Mouse (Mus musculus): ENCODE data around the gene Ost4.

The Ost4 gene

DNA sequence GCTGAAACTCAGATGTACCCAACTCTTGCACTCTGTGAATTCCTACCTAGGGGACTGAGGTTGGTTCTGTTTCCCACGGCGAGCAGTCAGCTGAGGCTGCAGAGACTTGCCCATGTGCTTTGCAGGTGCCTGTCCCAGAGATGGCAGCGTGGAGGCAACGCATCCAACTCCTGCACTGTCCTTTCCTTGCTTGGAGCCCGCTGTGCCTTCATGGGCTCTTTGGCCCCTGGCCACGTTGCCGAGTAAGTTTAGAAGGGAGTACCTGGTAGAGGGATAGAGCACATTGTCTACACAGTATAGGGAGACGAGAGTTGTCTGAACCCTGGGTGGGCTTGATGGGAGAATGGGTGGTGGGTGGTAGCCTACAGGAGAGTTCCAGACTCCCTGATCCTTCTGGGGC is 17.0 kb upstream of the Ost4 start:
- DNase-seq (ENCODE audit: low read depth, low spot score) = no peak

DNA sequence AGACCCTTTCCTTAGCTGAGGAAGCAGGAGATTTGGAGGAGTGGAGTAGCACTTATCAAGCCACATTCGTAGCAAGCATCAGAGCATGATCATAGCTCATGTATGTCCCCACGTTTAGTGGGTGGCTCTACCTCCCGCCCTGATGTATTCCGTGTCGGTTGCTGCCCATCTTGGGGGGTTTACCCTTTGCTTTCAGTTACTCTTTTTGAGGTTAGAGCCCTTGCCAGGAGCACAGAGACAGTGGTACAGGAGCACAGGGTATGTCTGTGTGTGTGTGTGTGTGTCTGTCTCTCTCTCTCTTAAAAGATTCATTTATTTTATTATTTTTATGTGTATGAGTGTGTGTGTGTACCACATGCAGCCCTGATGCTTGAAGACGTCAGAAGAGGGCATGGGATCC is 15.5 kb upstream of the Ost4 start:
- no peak for DNase-seq (ENCODE audit: low read depth, low spot score)

DNA sequence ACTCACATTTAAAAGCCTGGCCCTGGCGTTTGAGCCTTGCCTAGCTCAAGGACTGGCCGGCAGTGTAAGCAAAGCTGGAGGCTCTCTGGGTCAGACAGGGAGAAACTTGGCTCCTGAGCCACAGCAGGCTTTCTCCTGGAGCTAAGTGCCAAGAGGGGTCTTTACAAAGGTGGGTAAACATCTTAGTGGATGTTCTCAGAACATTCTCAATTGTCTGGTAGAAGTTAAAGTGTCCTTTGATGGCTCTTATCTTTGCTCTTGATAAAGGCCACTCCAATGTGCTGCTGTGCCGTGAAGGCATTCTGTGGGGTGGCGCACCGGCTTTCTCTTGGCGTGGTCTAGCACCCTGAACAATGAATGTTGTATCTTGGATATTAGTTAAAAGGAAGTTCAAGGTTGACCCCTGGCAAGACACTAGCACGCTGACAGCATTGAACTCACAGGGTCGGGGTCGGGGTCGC is 15.0 kb upstream of the Ost4 start:
- DNase-seq (ENCODE audit: low read depth, low spot score) = no peak

DNA sequence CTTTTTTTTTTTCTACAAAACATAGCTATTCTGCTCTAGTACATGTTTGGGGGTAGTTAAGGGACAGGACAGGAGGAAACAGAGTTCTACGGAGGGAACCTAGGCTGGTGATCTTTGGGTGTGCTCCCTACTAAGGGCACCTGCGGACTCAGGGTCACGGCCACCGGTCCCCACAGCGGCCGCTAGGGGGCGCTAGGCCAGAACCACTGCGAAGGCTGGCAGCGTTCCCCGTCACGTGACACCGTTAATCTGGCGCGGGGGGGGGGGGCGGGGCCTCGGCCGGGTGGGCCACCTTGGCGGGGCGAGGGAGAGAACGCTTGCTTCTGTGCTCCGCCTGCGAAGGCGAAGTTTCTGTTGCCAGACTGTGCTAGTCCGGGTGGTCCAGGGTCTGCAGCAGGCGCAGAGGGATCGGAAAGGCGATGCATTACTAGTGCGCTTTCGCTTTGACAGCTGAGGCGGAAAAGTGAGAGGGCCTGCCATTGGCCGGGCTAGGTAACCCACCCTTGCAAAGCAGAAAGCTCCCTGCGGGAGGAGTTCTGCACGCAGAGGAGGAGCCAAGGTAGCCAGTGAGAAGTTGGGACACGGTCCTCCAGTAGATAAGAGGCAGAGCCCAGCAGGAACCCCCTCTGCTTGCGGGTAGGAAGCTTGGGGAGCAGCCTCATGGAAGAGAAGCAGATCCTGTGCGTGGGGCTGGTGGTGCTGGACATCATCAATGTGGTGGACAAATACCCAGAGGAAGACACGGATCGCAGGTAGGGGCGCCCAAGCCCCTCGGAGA is 13.9 kb upstream of the Ost4 start, which contains the start of gene Khk:
Gene Khk (plus strand): TSS at position 176 of the 778 bp plus-strand sequence.
- DNase-seq (ENCODE audit: low read depth, low spot score) = peak; percentile 94

DNA sequence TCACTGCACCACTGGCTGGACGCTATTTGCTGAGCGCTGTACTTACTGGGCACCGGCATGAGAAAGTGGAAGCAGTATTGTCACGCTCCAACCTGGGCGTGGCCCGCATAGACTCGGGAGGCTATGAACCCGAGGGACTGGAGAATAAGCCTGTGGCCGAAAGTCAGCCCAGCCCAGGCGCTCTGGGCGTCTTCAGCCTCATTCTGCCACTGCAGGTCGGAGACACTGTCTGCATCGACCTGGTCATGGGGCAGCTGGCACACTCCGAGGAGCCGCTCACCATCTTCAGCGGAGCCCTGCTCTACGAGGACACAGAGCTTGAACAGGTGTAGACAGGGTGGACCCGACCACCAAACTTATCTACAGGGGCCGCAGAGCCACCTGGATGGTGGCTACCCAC is 13.0 kb upstream of the Ost4 start:
- DNase-seq (ENCODE audit: low read depth, low spot score) = no peak

DNA sequence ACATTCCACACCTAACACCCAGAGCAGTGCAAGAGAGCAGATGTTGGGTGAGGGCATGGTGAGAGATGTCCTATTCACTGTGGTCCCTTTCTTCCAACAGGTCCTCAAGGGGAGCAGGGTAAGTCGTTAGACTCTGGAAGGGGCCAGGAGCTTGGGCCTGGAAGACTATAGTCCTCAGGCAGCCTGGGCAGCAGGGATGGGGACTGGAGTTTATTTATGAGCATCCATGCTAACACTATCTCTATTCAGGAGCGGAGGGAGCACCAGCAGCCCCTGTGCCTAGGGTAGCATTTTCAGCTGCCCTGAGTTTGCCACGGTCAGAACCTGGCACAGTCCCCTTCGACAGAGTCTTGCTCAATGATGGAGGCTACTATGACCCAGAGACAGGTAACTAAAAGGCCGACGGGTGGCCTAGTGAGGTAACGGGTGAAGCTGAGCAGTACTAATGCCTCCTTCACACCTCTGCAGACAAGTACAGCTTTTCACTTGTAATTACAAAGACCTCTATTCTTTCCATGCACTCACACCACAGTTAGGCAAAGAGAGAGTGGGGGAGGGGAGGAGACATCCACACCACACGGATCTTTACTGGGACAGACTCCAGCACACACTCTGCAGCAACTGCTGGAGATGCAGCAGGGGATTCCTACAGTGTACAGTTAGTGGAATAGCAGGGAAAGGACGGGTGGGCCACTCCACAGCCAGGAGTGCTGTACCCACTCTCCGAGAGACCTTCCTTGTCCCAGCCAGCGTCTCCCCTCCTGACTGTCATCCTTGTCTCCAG is 12.4 kb upstream of the Ost4 start:
- DNase-seq (ENCODE audit: low read depth, low spot score) = peak; percentile 49

DNA sequence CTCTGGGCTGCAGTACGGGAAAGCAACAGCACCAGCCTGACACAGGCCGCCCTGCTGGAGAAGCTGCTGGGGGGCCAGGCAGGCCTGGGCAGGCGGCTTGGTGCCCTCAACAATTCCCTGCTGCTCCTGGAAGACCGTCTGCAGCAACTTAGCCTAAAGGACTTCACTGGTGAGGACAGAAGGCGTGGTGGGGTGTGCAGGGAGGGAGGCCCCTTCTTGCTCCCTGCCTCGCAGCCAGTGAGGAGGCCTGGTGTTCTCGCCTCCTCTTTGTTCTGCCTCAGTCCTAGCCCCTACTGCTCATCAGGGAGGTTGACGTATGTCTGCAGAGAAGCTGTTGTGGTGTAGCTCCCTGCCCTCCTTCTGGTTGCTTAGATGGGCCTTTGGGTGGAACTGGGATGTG is 11.1 kb upstream of the Ost4 start:
- DNase-seq (ENCODE audit: low read depth, low spot score) = no peak

DNA sequence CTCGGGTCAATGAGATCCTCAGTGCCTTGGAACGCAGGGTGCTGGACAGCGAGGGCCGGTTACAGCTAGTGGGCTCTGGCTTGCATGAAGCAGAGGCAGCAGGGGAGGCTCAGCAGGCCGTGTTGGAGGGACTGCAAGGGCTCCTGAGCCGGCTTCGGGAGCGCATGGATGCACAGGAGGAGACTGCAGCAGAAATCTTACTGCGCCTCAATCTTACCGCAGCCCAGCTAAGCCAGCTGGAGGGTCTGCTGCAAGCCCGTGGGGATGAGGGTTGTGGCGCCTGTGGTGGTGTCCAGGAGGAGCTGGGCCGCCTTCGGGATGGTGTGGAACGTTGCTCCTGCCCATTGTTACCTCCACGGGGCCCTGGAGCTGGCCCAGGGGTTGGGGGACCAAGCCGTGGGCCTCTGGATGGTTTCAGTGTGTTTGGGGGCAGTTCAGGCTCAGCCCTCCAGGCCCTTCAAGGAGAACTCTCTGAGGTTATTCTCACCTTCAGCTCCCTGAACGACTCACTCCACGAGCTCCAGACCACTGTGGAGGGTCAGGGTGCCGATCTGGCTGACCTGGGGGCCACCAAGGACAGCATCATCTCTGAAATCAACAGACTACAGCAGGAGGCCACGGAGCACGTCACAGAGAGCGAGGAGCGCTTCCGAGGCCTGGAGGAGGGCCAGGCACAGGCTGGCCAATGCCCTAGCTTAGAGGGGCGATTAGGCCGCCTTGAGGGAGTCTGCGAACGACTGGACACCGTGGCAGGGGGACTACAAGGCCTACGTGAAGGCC is 10.5 kb upstream of the Ost4 start:
- no peak for DNase-seq (ENCODE audit: low read depth, low spot score)

DNA sequence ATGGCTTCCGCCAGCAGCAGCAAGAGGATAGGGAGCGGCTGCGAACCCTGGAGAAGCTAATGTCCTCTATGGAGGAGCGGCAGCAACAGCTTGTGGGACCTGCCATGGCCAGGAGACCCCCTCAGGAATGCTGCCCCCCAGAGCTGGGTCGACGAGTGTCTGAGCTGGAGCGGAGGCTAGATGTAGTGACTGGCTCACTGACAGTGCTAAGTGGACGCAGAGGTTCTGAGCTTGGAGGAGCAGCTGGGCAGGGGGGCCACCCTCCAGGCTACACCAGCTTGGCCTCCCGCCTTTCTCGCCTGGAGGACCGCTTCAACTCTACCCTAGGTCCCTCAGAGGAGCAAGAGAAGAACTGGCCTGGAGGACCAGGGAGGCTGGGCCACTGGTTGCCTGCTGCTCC is 9.8 kb upstream of the Ost4 start:
- DNase-seq (ENCODE audit: low read depth, low spot score) = no peak

DNA sequence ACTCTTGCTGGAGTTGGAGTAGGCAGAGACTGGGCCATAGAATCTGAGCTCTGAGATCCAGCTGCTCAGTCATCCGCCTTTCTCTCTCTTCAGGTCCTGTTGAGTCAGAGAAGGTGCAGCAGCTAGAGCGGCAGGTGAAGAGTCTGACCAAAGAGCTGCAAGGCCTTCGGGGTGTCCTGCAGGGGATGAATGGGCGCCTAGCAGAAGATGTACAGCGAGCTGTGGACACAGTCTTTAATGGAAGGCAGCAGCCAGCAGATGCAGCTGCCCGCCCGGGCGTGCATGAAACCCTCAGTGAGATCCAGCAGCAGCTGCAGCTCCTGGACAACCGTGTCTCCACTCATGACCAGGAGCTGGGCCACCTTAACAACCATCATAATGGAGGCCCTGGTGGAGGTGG is 9.3 kb upstream of the Ost4 start:
- DNase-seq (ENCODE audit: low read depth, low spot score) = no peak

DNA sequence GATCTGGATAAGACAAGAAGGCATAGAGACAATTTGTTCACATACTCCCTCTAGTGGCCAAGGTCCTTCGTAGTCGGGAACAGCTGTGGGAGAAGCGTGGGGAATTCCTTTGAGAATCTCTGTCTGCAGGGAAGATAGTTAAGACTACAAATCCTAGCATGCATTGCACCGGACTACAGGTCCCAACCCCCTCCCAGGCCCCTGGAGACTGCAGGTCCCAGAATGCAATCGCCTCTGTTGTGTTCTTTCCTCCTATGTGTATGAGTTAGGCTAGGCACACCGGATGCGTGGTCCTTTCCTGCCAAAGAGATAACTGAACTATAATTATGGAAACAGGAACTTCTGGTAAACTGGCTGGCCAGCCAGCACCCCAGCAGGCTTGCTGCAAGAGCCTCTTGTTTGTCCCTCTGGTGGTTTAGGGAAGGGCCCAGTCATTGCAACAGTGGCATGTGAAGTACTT is 8.4 kb upstream of the Ost4 start:
- peak; percentile 99 for DNase-seq (ENCODE audit: low read depth, low spot score)

DNA sequence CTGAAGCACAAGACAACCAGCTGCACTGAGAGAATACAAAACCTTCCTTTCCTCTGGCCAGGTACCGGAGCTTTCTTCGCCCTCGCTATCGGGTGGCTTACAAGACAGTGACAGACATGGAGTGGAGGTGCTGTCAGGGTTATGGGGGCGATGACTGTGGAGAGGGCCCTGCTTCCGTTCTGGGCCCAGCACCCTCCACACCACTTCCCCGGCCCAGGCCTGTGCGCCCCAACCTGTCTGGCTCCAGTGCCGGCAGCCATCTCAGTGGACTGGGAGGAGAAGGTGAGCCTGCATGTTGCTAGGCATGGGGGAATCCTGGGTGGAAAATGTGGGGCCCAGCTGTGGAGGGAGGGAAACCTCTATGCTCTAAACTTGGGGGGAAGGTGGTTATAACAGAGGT is 7.9 kb upstream of the Ost4 start:
- DNase-seq (ENCODE audit: low read depth, low spot score) = no peak

DNA sequence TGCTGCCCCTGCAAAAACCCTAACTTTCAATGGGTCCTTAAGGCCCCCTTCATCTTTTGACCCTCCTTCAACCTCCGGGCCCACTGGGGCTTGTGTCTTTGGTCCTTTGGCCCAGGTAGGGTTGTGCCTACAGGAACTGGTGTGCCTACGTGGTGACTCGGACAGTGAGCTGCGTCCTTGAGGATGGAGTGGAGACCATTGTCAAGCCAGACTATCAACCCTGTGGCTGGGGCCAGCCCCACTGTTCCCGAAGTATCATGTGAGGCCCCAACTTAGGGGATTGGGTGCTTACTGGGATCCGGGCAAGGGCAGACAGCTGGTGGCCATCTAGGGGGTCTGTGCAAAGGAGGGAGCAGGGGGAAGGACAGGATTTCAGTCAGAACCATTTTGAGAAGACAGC is 7.3 kb upstream of the Ost4 start:
- DNase-seq (ENCODE audit: low read depth, low spot score) = no peak

DNA sequence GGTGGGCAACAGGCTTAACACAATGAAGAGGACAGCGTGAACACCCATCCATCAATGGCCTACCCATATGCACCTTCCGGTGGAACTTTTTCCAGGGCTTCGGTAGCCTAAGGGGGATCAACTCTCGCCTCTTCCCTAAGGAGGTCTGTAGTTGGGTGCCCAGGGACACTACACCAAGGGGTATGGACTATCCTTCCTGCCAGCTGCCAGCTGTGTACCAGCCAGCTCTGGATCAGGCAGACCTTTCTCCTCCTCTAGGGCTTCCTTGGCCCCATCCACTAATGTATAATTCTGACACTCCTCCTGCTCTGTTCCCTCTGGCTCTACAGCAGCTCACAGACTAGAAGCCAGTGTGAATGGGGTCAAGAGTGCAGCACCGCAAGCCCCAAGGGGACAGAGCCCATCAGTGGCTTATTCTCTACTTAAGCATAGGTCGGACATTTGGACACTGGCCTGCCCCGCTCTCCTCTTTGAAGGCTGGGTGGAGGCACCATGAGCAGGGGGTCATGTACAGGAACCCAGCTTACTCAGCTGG is 6.6 kb upstream of the Ost4 start:
- DNase-seq (ENCODE audit: low read depth, low spot score) = no peak

DNA sequence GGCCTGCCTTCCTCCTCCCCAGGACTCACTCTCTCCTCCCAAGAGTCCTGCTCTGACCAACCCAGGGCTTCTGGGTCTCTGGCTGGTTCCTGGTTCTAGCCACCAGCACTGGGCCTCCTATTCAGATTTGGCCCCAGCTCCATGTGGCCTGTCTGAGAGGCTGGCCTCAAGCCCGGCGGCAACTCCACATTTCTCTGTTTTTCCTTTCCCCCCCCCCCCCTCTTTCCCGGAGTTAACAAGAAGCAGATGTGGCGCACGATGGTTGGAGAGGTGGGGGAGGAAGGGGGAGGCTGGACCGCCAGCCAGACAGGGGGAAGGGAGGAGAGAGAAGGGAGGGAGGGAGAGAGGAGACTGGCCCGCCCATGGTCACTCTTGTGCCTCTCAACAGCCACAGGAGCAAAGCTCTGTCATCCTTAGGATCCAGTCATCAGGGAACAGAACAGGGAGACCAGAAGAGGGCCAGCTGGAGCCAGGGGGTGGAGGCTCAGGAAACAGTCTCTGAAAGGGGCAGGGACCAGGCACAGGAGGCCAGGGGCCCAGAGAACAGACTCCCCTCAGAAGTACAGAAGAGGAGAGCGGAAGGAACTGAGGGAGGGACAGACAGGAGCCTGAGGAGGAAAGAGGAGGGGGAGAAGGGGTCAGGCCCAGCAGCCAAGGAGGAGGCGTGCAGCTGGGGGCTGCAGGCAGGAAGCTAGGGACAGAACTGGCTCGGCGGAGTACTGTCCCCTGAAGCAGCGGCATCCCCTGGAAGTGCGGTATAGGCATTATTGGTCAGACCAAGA is 5.7 kb upstream of the Ost4 start, which contains the start of gene Emilin1:
Gene Emilin1 (plus strand): TSS at position 343 of the 782 bp plus-strand sequence.
- no peak for DNase-seq (ENCODE audit: low read depth, low spot score)

DNA sequence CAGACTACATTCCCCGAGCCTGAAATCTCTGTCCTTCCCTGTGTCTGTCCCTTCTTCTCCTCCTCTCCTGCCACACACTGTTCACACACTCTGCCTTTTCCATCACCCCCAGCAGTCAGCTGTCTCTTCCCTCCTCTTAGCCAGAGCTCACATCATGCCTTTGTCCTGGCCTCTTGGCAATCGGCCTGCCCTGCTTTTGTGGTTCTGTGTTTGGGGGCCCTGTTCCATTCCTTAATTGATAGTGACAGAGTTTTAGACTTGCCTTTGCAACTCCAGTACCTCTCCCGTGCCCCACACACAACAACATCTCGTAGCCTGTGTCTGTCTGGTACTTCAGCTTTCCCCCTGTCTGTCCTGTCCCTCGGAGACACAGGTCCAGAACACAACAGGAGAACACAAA is 4.6 kb upstream of the Ost4 start:
- no peak for DNase-seq (ENCODE audit: low read depth, low spot score)

DNA sequence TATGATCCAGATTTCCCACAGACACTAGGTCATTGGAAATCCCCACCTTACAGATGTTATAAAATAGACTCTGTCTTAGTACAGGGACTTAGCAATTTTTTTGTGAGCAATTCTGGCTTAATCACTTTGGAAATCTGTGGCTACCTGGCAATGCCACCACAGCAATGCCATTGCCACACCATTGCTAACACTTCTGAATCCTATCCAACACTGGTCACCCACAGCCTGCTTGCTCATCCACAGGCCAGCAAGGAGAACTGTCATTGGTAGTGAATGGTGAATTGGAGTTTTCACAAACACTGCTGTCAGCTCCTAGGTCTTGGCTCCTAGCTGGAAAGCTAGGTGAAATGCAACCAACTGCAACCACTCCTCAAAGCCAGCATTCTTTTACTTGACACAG is 2.9 kb upstream of the Ost4 start:
- DNase-seq (ENCODE audit: low read depth, low spot score) = no peak

DNA sequence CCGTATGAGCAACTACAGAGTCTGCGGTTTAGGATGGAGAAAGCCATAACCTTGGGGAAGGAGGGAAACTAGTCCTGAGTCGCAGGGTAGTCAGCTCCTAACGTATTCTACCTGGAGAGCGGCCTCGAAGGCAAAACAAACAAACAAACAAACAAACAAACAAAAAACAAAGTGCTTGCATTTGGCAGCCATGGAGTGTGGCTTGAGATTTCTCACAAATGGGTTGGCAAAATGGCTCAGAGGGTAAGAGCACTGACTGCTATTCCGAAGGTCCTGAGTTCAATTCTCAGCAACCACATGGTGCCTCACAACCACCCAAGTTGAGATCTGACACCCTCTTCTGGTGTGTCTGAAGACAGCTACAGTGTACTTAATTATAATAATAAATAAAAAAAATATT is 2.3 kb upstream of the Ost4 start:
- no peak for DNase-seq (ENCODE audit: low read depth, low spot score)

DNA sequence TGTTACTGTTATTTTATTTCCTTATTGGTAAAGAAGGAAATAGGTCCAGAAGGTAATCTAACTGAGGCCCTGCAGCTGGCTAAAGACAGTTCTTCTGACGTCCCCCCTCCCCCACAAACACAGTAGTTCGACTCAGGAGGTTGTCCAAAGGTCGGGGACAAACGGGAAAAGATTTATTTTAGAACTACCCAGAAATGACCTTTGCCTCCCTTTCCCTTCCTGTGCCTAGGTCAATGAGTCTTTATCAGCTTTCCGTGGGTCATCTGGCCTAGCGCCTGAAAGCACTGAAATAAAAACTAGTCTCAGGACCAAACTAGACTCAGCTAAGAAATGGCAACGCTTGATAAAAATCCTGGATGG is 1.7 kb upstream of the Ost4 start:
- no peak for DNase-seq (ENCODE audit: low read depth, low spot score)

DNA sequence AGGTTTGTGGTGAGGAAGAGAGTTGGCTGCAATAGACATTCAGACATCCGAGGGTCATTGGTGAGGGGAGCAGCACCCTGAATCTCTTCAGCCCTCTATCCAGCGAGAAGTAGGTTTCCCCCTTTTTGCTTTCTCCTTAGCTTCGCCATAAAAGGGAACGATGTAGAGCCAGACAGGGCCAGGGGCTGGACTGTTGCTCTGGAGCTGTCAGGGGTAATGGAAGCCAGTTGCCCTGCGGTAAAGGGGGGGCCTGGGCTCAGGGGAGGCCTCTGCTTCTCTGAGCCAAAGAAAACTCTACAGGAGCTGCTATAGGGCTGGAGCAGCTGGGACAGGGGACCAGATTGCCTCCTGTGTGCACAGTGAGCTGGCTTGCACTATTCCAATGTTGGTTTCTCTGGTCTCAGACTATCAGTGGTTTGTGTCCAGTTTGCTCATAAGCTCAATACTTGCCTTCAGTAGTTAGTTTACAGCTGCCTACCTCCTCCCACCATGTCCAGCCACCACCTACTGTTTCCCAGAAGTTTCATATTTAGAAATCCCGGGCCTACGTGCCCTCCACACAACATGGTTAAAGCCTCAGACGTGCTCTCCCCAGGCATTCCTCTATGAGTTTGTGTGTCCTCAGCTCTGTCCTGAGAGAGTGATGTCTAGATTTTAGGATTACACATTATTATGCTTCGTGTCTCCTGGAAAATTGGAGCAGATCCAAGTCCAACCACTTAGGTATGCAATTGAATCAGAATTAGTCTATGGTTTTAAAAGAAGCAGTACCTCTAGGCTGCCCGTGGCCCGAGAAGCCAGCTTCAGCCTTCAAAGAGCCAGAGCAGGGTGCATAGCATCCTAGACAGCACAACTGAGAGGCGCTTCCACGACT is 1.1 kb upstream of the Ost4 start:
- no peak for DNase-seq (ENCODE audit: low read depth, low spot score)

All from R1 (cell line).